Mouse (Mus musculus): Measurements from ENCODE around the gene Npepps.
"Not testable (repeated sequence)": the region's sequence is repeated elsewhere in the genome, so short reads cannot be mapped to it uniquely, and the experiment has no call there.

Gene Npepps

GRCm38 (mm10) chr11:97232436-97232835 is 48.0 kb downstream of the Npepps start:
- DNase-seq (ENCODE audit: low spot score), result no peak

DNA sequence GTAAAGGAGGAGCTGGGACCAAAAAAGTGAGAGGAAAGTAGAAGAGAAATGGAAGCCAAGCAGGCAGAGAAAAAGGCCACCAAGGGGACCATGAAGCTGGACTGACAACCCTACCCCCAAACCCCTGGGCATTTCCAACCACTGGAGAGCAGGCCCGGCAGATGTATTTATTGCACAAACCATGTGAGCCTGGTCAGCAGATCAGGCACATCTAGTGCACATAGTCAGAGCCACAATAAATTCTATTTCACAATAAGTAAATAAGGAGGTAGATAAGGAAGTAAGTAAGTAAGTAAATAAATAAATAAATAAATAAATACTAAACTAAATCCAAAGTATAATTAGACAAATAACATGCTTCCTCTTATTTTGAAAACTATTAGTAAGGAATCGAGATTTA is 51.0 kb downstream of the Npepps start:
- DNase-seq (ENCODE audit: low spot score), result no peak

GRCm38 (mm10) chr11:97228985-97229384 is 51.5 kb downstream of the Npepps start:
- no peak for DNase-seq (ENCODE audit: low spot score)

GRCm38 (mm10) chr11:97226131-97226530 is 54.3 kb downstream of the Npepps start:
- no peak for DNase-seq (ENCODE audit: low spot score)

DNA sequence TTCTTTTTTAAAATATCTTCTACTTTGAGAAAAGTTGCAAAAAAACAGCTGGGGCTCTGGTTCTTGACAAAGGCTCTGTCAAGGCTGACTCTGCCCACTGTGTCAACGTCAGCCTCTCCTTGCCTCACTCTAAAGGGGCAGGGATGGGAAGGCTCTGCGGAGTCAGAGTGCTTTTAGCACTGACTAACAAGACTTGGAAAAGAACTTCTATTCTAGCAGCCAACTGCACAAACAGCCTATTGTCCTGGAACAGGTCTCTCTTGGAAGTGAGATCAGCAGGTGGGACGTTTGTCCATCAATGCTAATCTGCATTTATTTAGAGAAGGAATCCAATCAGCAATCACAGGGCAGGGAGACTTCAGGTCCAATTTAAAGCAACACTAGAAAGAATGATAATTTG is 57.0 kb downstream of the Npepps start:
- no peak for DNase-seq (ENCODE audit: low spot score)

DNA sequence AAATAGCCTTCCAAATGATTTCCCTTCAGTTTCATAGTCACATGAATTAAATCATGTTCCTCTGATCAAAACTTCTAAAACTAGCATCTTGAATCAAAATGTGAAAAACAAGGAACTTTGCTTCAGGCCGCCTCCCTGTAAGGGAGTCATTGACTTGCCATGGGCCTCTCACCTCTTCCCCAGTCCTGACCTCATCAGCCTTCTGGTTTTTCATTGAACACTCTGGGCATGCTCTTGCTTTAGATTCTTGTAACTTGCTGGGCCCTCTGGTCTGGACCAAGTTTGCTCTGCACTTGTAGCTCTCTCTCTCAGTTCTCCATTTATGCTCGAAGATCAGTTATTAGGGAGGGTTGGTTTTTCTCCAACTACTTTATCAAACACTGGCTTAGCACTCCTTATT is 58.8 kb downstream of the Npepps start:
- DNase-seq (ENCODE audit: low spot score), result no peak

- DNase-seq (ENCODE audit: low spot score), result no peak
These were observed 60.2 kb downstream of the Npepps start for GRCm38 (mm10) chr11:97220211-97220610.

DNA sequence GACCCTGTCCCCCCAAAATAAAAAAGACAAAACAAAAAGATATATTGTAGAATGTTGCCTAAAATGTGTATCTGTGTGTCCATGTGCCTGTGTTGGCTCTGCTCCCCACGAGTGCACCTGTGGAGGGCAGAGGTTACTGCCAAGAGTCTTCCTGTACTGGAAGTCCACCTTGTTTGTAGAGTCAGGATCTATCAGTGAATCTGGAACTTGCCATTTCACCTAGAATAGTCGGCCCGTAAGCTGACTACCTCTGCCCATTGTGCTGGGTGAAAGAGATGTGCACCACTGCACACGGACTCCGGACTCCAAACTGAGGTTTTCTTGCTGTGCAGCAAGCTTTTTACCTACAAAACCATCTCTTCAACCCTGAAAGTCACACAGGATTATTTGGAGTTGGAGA is 66.0 kb downstream of the Npepps start:
- no peak for DNase-seq (ENCODE audit: low spot score)

DNA sequence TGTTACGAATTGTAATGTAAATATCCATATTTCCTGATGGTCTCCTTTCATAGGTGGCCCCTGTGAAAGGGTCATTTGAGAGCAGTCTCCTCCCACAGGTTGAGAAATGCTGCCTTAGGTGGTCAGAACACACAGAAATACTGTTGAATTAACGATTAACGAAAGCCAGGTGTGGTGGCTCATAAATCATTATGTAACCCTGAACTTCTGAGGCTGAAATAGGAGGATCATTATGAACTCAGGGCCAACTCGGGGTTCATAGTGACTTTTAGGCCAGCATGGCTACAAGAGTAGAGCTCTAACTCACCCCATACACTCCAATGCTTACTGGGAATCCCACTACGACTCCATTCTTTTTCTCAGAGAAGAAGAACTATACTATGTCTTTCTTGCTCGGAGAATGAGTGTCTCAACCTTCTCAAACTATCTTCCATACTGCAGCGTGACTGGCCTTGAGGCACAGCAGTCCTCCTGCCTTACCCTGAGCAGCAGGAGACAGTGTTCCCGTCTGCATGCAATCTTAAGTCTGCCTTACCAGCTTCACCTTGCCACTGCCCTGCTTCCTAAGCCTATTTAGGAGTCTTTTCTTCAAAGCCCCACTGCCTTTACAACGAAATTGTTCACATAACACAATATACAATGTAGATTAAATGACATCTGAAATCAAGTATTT is 69.6 kb downstream of the Npepps start:
- DNase-seq (ENCODE audit: low spot score), result no peak

- DNase-seq (ENCODE audit: low spot score), result no peak
These were observed 73.4 kb downstream of the Npepps start for GRCm38 (mm10) chr11:97207011-97207422.

- no peak for DNase-seq (ENCODE audit: low spot score)
These were observed 80.9 kb downstream of the Npepps start for GRCm38 (mm10) chr11:97199519-97199918.

GRCm38 (mm10) chr11:97198601-97199000 is 81.8 kb downstream of the Npepps start:
- DNase-seq (ENCODE audit: low spot score), result no peak

DNA sequence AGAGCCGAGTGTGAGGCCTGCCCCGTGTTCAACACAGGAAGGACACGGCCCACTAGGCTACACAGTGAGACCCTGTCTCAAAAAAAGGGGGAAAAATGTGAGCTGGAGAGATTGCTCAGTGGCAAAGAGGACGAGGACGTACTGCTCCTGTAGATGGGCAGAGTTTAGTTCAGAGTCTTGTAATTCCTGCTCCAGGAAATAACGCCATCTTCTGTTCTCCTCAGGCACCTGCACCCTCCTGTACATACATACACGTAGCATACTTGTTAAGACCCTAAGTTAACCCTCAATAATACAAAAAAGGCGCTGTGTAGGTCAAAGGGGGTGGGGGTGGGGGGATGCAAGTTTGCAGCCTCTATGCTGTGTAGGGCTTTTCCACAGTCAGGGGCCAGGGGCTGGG is 83.4 kb downstream of the Npepps start:
- DNase-seq (ENCODE audit: low spot score), result no peak

GRCm38 (mm10) chr11:97196541-97196940 is 83.9 kb downstream of the Npepps start:
- no peak for DNase-seq (ENCODE audit: low spot score)

DNA sequence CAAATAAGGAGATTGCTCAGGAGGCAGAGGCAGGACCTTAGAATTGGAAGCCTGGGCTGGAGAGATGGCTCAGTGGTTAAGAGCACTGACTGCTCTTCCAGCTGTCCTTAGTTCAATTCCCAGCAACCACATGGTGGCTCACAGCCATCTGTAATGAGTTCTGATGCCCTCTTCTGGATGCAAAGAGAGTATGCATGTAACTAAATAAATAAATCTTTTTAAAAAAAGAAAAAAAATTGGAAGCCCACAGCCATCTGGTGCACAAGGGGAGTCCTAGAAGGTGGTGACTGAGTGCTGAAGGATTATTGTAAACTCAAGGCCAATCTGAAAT is 87.9 kb downstream of the Npepps start:
- DNase-seq (ENCODE audit: low spot score), result no peak

DNA sequence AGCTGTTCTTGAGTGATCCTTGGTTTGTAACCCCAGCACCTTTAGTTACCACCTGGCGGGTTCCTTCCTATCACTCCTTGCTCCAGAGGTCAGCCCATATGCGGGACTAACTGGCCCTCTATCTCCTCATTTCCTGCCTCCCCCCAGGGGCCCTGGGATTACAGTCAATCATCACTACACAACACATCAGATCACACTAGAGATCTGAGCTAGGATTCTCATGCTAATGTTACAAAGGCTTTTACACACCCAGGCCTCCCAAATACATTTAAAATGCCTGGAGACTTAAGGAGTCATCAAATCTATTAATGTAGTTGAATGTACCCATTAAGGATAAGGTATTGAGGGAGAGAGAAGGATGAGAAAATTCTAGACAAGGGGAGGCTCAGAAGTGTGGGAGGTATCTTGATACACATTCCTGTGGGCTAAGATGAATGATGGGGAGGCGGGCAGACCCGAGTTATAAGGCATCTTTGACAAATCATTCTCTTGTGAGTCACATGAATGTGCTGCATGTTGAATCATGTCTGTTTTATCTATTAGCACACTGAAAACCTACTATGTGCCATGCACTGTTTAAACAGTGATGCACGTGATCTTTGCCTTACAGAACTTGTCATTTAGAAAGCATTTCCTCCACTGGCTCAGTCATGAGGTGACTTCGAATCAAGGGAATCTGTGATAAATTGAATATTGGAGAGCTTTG is 88.4 kb downstream of the Npepps start:
- no peak for DNase-seq (ENCODE audit: low spot score)

- DNase-seq (ENCODE audit: low spot score), result no peak
These were observed 89.4 kb downstream of the Npepps start for GRCm38 (mm10) chr11:97190992-97191391.

DNA sequence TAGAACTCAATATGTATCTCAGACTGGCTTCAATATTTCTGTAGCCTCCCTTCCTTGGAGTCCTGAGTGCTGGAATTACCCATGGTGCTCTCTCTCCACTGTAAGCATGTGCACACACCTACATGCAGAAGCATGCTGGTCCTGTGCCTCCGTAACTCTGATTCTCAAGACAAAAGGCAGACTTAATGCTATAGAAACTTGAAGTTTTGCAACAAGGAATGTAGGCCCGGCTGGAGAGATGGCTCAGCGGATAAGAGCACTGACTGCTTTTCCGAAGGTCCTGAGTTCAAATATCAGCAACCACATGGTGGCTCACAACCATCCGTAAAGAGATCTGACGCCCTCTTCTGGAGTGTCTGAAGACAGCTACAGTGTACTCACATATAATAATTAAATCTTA is 90.8 kb downstream of the Npepps start:
- DNase-seq (ENCODE audit: low spot score), result not testable (repeated sequence)

DNA sequence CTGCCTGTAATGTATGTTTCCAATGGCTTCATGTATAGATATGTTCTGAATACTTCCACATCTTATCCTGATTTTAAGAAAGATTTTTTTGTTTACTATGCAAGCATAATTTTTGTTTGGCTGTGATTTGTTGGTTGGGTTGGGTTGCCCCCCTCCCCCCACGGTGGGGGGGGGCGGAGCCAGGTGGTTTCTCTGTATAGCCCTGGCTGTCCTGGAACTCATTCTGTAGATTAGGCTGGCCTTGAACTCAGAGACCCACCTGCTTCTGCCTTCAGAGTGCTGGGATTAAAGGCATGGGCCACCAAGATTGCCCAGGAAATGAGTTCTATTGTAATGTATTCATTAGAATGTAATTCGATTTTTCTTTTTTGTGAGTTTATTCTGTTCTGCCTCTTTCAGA is 91.2 kb downstream of the Npepps start:
- DNase-seq (ENCODE audit: low spot score), result no peak

DNA sequence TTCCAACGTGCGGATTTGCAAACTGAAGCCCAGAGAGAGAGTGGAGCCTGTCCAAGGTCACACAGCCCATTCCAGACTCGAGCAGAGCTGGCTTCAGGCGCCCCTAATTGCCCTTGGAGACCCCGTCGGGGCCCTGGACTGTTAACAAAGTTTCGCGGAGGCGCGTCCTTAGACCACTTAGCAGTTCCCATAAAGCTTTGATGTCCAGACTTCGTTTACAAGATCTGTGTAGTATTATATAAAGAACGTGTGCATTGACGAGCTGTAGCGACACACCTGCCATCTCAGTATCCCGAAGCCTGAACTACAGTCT is 91.8 kb downstream of the Npepps start:
- no peak for DNase-seq (ENCODE audit: low spot score)

GRCm38 (mm10) chr11:97187764-97188642 is 92.4 kb downstream of the Npepps start, which contains the start of gene Kpnb1:
Kpnb1 (minus strand) TSS chr11:97187881.
- DNase-seq (ENCODE audit: low spot score), result peak; percentile 90

DNA sequence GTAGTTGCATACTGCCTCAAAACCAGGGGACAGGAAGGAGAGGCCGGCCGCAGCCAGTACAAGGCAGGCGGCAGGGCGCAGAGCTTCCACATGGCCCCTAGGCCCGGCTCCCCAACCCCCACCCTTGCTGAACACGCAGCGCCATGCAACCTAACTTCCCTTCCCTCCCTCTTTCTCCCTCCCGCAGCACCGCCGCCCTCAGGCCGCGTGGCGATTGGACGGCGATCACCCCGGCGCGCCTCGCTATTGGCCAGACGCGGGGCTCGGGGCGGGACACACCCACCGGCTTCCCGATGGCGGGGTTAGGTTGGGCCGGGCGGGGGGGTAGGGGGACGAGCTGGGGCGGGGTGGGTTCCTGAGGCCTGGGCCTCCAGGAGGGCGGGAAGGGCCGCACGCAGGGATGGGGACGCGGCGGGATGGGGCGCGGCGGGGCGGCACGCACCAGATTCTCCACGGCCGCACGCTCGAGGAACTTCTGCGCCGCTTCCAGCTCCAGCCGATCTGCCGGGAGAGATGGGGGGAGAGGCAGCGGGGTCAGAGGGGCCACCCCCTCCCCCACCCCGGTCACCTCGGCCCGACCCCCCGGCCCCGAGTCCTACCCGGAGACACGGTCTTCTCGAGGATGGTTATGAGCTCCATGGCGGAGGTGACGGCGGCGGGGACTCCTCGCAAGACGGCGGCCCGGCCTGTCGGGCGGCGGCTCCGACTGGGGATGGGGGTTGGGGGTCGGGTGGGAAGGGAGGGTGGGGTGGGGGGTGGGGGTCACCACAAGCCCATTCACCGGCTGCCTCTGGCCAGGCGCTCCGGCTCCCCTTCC is 93.3 kb downstream of the Npepps start:
- peak; percentile 95 for DNase-seq (ENCODE audit: low spot score)

All from ovary, postnatal 10 days (tissue).